Mouse (Mus musculus) CD4-positive helper T cell, adult 2 months (primary cell): Measurements from ENCODE around the gene Dab2ip.

ENCODE experiments used
- DNase-seq: peaks from one replicate; pipeline ENCODE4 v3.0.0-alpha.2; 2012; ENCODE audit warnings: low read depth, missing footprints, low spot score

The Dab2ip gene

DNA sequence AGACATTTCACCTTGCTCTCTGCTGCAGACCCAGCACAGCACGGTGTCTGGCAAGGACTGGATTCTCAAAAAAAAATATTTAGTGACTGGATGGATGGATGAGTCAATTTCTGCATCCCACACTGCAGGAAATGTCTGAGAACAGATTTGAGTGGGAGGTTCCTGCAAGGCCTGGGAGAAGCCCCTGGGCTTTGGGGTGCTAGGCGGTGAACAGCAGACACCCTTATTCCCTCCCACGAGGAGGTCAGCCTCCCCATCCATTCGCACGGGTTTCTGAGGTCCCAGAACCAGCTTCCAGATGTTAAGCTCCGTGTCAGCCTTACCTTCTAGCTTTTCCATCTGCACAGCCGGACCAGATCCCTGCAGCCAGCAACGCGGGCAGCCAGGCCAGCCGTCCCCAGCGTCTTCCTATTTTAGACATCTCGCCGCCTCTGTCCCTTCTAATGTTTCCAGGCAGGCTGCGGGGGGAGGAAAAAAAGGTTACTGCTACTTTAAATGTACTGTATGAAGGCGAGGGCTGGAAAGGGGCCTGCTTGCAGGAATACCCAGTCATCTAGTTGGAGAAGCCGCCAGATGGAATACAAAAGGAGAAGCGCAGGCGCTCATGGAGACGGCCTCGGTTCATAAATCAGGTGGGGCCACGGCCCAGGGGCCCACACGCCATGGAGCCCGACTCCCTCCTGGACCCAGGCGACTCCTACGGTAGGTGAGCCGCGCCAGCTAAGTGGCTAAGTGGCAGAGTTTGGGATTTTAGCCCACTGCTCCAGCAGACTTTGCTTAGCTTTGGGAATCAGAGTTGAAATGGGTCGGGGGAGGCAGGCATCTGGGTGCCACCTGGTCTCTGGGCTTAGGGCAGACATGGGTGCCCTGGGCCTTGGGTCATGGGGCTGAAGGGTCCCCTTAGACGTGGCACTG lies at the start of gene Dab2ip:
TSS of gene Dab2ip (plus strand) at position 356 of the 915 bp plus-strand sequence.
- DNase-seq: no peak

GRCm38 (mm10) chr2:35508597-35509342 lies 49.3 kb upstream of the Dab2ip start:
- no peak for DNase-seq

DNA sequence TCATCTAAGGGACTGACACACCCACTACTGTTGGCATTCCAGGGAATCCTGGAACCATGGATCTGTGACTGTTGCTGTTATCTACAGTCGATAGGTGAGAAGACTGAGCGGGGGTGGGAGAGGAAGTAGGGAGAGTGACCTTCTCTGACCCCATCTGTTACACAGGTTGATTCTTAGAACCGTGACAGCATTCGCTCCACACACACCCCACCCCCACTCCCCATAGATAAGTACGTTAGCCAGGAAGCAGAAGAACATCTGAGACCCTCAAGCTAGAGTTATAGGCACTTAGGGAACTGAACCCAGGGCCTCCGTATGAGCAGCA lies 48.8 kb upstream of the Dab2ip start:
- DNase-seq: no peak

DNA sequence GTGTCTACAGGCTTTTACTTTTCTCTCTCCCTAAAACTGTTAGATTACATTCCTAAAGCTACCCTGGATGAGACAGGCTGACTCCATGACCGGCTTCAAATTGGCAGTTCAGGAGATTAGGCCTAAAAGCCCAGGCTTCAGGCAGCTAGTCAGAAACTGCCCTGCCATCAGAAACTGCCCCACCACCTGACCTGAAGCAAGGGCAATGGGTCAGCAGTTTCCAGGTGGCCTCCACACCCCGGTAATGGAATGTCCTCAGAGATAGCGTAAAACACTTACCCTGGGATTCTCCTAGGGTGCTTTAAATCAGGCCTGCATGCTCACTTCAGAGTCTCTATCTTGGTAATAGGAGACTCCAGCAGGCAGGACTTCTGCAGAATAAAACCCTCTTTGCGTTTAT lies 48.2 kb upstream of the Dab2ip start:
- DNase-seq: no peak

- DNase-seq: no peak
Measured at GRCm38 (mm10) chr2:35510920-35511319, 47.1 kb upstream of the Dab2ip start.

DNA sequence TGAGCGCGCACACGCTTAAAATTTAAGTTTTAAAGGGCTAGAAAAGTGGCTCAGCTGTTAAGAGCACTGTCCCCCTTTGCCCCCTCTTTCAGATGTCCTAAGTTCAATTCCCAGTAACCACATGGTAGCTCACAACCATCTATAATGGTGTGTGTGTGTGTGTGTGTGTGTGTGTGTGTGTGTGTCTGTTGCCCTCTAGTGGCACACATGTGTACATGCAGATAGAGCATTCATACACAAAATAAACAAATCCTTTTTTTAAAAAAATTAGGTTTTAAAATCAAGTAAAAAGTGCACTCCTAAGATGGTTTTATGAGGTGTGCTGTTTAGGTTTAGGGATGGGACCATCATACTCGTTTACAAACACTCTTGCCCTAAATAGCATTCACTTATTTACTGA lies 45.8 kb upstream of the Dab2ip start:
- DNase-seq: no peak

GRCm38 (mm10) chr2:35514051-35514892 lies 43.8 kb upstream of the Dab2ip start:
- DNase-seq: no peak

GRCm38 (mm10) chr2:35526612-35527242 lies 31.3 kb upstream of the Dab2ip start:
- no peak for DNase-seq

- no peak for DNase-seq
Measured at GRCm38 (mm10) chr2:35529086-35529485, 29.0 kb upstream of the Dab2ip start.

GRCm38 (mm10) chr2:35529856-35530255 lies 28.2 kb upstream of the Dab2ip start:
- DNase-seq: no peak

GRCm38 (mm10) chr2:35530732-35531131 lies 27.3 kb upstream of the Dab2ip start:
- DNase-seq: no peak

DNA sequence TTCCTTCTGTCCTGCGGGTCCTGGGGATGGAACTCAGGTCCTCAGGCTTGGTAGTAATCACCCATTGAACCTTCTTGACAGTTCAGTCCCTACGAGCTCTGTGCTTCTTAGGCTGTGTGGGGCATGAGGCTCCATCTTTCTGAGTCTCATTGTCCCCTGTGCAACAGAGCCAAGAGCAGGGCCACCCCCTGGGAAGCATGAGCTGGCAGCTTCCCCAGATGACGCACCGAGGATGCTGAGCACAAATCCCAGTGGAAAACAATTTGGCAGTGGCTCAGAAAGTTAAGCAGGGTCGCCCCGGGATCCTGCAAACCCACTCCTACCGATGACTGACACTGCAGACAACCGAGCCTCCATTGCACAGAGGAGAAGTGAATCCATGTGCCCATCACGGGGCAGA lies 24.4 kb upstream of the Dab2ip start:
- no peak for DNase-seq

- peak; percentile 77 for DNase-seq
Measured at GRCm38 (mm10) chr2:35539276-35539972, 18.6 kb upstream of the Dab2ip start.

DNA sequence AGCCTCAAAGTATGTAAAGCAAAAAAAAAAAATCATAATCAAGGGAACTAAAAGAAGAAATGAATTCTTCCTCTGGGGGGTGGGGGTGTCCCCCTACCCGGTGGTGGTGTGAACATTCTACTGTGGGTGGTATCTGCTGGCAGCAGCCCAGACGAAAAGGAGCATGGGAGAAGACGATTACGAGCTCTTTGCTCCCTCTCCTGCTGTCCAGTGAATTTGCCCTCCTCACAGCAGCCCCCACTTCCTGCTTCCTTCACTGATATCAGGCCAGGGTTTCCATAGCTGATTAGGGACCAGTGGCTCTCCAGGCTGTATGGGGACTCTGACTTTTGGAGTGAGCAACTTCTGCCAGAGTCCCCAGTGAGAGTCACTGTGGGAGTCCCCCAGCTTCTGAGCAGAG lies 17.3 kb upstream of the Dab2ip start:
- no peak for DNase-seq

GRCm38 (mm10) chr2:35544717-35545116 lies 13.3 kb upstream of the Dab2ip start:
- DNase-seq: peak; percentile 28

DNA sequence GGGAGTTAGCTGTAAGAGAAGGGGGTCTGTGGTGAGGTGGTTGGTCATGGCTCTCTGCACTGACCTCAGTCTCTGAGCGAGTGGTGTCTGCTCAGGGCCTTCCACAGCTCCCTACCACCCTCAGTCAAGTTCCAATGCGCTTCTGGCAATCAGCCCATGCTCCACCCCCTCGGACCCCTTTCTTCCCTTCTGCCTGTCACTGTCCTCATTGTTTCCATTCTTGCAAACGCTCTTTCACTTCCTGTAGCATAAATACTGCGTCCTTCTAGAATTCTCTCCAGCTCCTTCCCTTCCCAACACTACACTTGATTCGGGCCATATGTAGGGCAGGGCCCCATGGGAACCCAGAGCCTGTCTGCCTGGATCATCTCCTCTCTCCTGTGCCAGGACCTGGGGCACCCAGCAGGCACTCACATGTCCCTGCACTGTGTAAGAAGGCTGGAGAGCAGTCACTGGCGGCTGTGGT lies 12.9 kb upstream of the Dab2ip start:
- DNase-seq: no peak

GRCm38 (mm10) chr2:35546462-35546861 lies 11.6 kb upstream of the Dab2ip start:
- no peak for DNase-seq

GRCm38 (mm10) chr2:35549191-35549590 lies 8.9 kb upstream of the Dab2ip start:
- DNase-seq: no peak

DNA sequence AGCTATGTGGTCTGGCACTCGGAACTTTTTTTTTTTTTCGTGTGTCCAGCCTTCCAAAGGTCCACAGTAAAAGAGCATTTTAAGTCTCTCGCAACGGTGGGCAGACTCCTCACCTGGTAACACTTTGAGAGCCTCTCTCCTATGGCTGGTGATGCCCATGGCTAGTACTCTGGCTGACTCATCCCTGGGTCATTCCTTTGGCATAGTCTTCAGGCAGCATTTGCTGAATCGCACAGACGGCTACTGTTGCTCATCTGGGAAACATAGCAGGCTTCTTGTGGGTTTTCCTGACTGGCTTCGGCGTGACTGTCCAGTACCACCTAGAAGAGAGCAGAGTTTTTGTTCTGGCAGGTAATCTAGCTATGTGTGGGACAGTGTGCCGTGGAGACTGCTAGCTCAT lies 8.0 kb upstream of the Dab2ip start:
- no peak for DNase-seq

DNA sequence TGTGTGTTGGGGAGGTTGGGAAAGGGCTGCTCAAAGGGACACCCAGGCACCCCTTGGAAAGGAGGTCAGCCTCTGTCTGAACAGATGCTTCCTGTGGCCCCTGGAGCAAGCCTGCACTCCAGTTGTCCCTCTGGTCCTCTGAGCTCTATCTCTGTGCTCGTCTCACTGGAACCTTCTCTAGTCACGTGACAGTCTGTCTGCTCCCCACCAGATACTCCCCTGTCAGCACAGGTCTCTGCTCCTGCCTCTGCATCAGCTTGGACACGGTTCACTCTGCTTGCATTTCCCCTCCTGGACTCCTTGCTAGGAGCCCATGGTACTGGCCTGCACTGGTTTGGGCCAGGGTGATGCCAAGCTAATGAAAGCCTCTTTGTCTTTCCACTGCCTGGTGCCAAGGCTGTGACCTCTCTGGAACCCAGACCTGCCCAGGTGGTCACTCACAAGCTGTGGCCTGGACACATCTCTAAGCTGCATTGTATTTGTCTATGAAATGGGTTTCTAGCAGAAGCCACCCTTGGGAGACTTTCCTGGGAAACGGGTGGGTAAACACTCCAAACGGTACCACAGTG lies 1.1 kb upstream of the Dab2ip start:
- no peak for DNase-seq
